Mouse (Mus musculus) heart, adult 8-10 months (tissue): ENCODE data around the gene Fermt2. TPM values are rescaled to one million over a fixed set of nuclear protein-coding genes. Genes with fewer than 3 reads are reported as not detected.

Source experiments
- DNase-seq: peaks from one replicate; pipeline ENCODE4 v3.0.0; 2022; ENCODE audit warnings: low spot score
- total RNA-seq, 4 experiments: library from RNA; stranded (reverse); gene quantifications; 2 replicates each; pipeline ENCODE4 v1.2.4; 2022

The Fermt2 gene
- total RNA-seq: 100 to 1,000 TPM; 205 to 238 (median 230) TPM

- DNase-seq: peak; percentile 85
These were observed at the start of gene Fermt2 for GRCm38 (mm10) chr14:45529411-45530363. Gene Fermt2 (minus strand): TSS chr14:45530118.

DNA sequence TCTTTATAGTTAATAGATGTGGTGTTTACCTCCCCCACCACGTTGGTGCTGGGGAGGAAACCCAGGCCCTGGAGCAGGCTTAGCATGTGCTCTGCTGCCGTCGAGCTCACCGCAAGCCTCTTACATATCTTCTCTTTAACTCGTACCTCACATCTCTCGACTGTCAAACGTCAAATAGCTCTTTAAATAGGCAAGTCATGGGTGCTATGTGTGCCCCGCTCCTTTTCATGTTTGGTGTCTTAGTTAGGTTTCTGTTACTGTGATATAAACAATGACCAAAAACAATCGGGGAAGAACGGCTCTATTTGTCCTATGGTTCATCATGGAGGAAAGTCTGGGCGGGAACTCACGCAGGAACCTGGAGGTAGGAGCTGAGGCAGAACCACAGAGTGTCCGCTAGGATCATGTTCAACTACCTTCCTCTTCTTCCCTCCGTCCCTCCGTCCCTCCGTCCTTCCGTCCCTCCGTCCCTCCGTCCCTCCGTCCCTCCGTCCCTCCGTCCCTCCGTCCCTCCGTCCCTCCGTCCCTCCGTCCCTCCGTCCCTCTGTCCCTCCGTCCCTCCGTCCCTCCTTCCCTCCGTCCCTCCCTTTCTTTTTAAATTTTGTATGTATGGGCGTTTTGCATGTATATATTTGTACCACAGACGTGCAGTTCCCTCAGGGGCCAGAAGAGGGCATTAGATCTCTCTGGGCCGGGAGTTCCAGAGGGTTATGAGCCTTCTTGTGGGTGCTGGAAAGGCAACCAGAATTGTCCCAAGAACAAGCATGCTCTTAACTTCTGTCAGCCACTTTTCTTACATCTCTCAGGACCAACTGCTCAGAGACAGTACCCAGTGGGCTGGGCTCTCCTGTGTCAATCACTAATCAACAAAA lies 36.4 kb upstream of the Fermt2 start:
- peak; percentile 60 for DNase-seq

GRCm38 (mm10) chr14:45565216-45566065 lies 35.5 kb upstream of the Fermt2 start:
- peak; percentile 44 for DNase-seq

GRCm38 (mm10) chr14:45563577-45563976 lies 33.7 kb upstream of the Fermt2 start:
- DNase-seq: peak; percentile 33

GRCm38 (mm10) chr14:45561681-45562080 lies 31.8 kb upstream of the Fermt2 start:
- peak; percentile 62 for DNase-seq

DNA sequence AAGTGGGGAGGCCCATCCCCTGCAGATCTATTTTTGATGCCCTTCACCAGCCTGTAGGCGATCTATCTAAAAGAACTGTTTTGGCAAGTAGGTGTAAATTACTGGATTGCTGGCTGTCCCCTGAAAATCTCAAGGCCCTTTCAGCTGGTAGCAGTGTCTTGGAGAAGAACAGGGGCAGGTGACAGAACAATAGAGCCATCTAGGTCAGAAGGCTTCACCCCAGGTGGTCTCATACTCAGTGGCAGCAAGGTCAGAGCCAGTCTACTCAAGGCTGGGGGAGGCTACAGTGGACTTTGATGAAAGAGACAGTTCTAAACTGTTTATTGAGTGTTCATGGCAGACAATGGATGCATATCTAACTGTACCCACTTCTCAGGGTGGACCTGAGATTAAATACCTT lies 29.1 kb upstream of the Fermt2 start:
- no peak for DNase-seq

DNA sequence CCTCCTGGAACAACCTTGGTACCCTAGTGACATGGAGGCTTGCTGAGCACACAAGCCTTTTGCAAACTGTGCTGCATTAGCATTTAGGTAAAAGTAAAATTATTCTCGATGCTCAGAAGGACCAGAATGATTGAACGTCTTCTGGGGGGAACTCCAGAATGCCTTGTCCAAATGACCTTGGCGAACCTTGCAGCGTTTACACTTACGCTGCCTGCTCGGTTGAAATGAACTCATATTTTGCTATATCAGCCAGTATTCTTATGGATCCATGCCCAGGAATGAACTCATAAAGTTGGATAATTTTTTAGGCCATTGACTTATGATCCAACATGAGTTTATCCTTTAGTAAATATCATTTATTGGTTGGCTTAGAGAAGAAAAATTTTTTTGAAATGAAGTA lies 24.4 kb upstream of the Fermt2 start:
- DNase-seq: peak; percentile 57

DNA sequence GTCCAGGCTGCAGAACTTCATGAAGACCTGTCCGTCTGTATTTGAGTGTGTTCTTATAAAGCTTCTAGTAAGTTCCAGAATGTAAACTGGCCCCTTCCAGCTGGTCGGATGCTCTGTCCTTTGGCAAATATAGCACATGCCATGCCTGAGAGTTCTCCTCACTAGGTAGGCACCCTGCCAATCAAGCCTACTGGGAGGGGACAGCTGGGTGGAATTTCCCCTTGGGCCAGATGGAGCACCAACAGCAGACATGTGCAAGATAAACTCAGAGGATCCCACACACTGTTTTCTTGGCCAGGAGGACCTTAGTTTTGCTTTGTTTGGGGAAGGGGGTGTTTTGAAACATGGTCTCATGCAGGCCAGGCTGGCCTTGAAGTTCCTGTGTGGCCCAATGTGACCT lies 23.9 kb upstream of the Fermt2 start:
- peak; percentile 75 for DNase-seq

GRCm38 (mm10) chr14:45552431-45552830 lies 22.5 kb upstream of the Fermt2 start:
- DNase-seq: no peak

DNA sequence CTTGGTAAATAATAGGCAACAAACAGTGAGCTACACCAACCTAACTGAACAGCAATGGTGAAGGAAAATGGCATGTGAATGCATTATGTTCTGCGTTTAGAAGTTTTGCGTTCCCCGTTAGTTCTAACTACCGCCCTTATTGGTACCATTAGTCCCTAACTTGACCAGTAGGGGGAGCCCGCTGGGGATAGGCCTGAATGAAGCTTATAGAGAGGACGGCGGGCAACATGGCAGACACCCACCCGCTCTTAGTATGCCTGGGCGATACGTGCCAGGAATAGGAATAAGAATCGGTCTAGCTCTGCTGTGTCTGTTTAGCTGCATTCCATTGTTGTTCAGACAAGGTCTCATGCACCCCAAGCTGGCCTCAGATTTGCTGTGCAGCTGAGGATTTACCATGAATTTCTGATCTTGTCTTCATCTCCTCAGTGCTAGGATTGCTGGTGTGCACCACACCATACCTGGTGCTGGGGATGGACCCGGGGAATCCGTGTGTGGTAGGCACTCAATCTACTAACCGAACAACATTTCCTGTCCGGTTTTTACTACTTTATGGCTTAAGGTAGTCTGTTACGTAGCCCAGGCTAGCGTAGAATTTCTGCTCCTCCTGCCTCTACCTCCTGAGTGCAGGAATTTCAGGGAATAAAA lies 21.3 kb upstream of the Fermt2 start:
- no peak for DNase-seq

- peak; percentile 58 for DNase-seq
These were observed 20.2 kb upstream of the Fermt2 start for GRCm38 (mm10) chr14:45550010-45550647.

DNA sequence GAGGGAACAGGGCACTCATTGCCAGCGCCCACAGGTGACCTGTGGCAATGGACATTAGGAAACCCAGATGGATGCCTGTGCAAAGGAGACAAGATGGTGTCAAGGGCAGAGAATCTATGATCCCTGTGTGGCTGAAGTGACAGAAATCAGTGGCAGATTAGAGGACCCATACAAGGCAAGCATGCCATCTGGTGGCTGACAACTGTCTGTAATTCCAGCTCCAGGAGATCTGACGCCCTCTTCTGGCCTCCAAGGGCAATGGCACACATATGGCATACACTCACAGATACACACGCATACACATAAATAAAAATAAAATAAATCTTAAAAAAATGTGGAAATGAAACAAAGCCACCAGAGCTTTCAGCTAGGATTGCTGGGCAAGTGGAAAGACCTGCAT lies 18.2 kb upstream of the Fermt2 start:
- no peak for DNase-seq

DNA sequence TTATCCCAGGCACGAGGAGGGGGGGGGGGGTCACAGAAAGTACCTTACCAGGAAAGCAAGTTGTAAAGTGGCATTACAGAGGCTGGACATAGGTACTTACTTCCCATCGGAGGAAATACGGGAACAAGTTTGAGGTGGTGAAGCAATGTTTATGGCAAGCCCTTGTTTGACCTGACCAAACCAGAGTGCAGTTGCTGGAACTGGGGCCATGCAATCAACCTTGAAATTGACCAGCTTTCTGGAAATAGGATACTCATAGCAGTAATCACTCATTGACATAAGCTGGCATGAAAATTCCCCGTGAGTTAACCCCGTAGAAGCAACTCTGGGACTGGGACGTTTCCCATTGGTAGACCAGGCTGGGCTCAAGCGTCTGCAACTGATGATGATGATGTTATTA lies 15.0 kb upstream of the Fermt2 start:
- DNase-seq: no peak

DNA sequence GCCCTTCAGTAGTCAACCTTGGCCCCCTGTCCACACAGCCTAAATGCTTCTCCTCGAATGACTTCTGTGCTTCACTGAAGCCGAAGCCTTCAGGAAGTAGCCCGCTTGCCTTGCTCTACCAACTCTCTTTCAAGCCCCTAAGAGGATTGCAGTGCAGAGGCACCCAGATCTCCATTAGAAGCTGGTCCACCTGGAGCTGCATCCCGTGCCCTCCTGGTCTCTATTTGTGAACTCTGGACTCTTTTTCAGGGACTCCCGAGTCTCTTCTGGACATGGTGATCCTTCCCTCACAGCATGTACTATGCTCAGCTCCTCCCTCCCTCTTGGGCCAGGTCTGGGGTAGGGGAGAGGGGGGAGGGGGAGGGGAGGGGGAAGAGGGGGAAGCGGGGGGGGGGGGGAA lies 14.1 kb upstream of the Fermt2 start:
- no peak for DNase-seq

GRCm38 (mm10) chr14:45539659-45540468 lies 9.9 kb upstream of the Fermt2 start:
- DNase-seq: peak; percentile 94

GRCm38 (mm10) chr14:45530364-45531345 lies 737 bp upstream of the Fermt2 start:
- peak; percentile 59 for DNase-seq

DNA sequence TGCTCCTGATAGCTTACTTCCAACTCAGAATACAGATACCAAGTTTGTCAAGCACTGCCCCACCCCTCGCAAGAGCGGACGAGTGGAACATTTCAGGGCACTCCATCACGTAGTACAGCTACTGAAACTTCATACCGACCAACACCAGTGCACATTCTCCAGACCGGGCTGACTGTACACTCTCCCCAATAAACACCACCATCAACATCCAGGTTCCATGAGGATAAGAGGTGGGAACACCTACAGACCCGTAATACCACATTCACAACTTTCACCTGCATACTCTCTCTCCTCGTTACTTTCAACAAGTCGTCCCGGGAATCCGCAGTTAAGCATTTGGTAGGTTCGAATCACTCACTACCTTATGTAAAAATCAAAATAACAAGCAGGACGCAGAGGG lies 1.1 kb downstream of the Fermt2 start:
- no peak for DNase-seq

DNA sequence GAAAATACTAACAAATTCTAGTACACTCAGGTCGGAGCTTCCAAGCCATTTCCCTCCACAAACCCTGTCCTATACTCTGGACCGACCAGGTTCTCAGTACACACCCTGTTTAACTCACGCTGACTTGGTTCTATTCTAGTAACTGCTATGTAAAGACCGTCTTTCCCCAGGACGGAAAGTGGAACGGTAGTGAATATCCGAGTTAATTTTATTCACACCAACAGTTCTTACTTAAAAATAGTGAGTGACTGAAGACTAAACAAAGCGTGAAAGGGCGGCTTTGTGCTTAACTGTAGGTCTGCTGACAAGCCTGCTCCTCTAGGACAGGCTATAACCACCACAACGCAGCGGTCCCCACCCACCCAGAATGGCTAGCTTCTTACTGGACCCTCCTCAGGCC lies 14.1 kb downstream of the Fermt2 start:
- no peak for DNase-seq
